Mouse (Mus musculus): ENCODE measurements around the gene Mtx3. TPM values are rescaled to one million over a fixed set of nuclear protein-coding genes. Genes with fewer than 3 reads are reported as not detected.

The Mtx3 gene
- polyA plus RNA-seq, 1 experiment: not detected

- H3K4me3 ChIP-seq (ENCODE audit: insufficient read depth, low read depth, low read length): no peak overlapping the region
- no peak for TF ChIP-seq POLR2A (IDR thresholded peaks at IDR 0.05; ENCODE audit: insufficient read depth, low read depth, low read length)
- TF ChIP-seq CTCF (IDR thresholded peaks at IDR 0.05; ENCODE audit: insufficient read depth, low read depth, low read length): no peak
- H3K4me1 ChIP-seq (ENCODE audit: control insufficient read depth, insufficient read depth, low read length): no peaks in the 10 kb centered on the region
- 70% methylated on average over 4 of the region's 4 CpGs for WGBS
- H3K27ac ChIP-seq (ENCODE audit: insufficient read depth, low read depth, low read length): no peak overlapping the region
Observed at GRCm38 (mm10) chr13:92833162-92833561, 11.4 kb upstream of the Mtx3 start.

- TF ChIP-seq CTCF (IDR thresholded peaks at IDR 0.05; ENCODE audit: insufficient read depth, low read depth, low read length) (no peak), POLR2A (IDR thresholded peaks at IDR 0.05; ENCODE audit: insufficient read depth, low read depth, low read length) (no peak)
- 83% methylated on average over 4 of the region's 4 CpGs for WGBS
- no peak overlapping the region for H3K27ac ChIP-seq (ENCODE audit: insufficient read depth, low read depth, low read length)
- no peak overlapping the region for H3K4me3 ChIP-seq (ENCODE audit: insufficient read depth, low read depth, low read length)
- H3K4me1 ChIP-seq (ENCODE audit: control insufficient read depth, insufficient read depth, low read length): no peaks in the 10 kb centered on the region
Observed at GRCm38 (mm10) chr13:92846438-92846837, 1.9 kb downstream of the Mtx3 start.

- Histone ChIP-seq H3K4me3 (ENCODE audit: insufficient read depth, low read depth, low read length) (no peak overlapping the region), H3K27ac (ENCODE audit: insufficient read depth, low read depth, low read length) (no peak overlapping the region), H3K4me1 (ENCODE audit: control insufficient read depth, insufficient read depth, low read length) (no peaks in the 10 kb centered on the region)
- WGBS: 89% methylated on average over 7 of the region's 7 CpGs
- TF ChIP-seq CTCF (IDR thresholded peaks at IDR 0.05; ENCODE audit: insufficient read depth, low read depth, low read length) (no peak), POLR2A (IDR thresholded peaks at IDR 0.05; ENCODE audit: insufficient read depth, low read depth, low read length) (no peak)
Observed at GRCm38 (mm10) chr13:92847336-92847735, 2.8 kb downstream of the Mtx3 start.

GRCm38 (mm10) chr13:92848002-92848401 lies 3.4 kb downstream of the Mtx3 start:
- H3K4me3 ChIP-seq (ENCODE audit: insufficient read depth, low read depth, low read length): no peak overlapping the region
- no peak overlapping the region for H3K27ac ChIP-seq (ENCODE audit: insufficient read depth, low read depth, low read length)
- TF ChIP-seq CTCF (IDR thresholded peaks at IDR 0.05; ENCODE audit: insufficient read depth, low read depth, low read length) (no peak), POLR2A (IDR thresholded peaks at IDR 0.05; ENCODE audit: insufficient read depth, low read depth, low read length) (no peak)
- WGBS: 81% methylated on average over 5 of the region's 5 CpGs
- H3K4me1 ChIP-seq (ENCODE audit: control insufficient read depth, insufficient read depth, low read length): peaks cover 2% of the 10 kb centered on the region

- TF ChIP-seq CTCF (IDR thresholded peaks at IDR 0.05; ENCODE audit: insufficient read depth, low read depth, low read length) (no peak), POLR2A (IDR thresholded peaks at IDR 0.05; ENCODE audit: insufficient read depth, low read depth, low read length) (no peak)
- Histone ChIP-seq H3K4me1 (ENCODE audit: control insufficient read depth, insufficient read depth, low read length) (peaks cover 6% of the 10 kb centered on the region), H3K27ac (ENCODE audit: insufficient read depth, low read depth, low read length) (no peak overlapping the region), H3K4me3 (ENCODE audit: insufficient read depth, low read depth, low read length) (no peak overlapping the region)
- 77% methylated on average over 4 of the region's 4 CpGs for WGBS
Observed at GRCm38 (mm10) chr13:92855901-92856300, 11.3 kb downstream of the Mtx3 start.

GRCm38 (mm10) chr13:92858808-92859207 lies 14.2 kb downstream of the Mtx3 start:
- TF ChIP-seq POLR2A (IDR thresholded peaks at IDR 0.05; ENCODE audit: insufficient read depth, low read depth, low read length) (no peak), CTCF (IDR thresholded peaks at IDR 0.05; ENCODE audit: insufficient read depth, low read depth, low read length) (no peak)
- 91% methylated on average over 5 of the region's 5 CpGs for WGBS
- Histone ChIP-seq H3K4me3 (ENCODE audit: insufficient read depth, low read depth, low read length) (no peak overlapping the region), H3K27ac (ENCODE audit: insufficient read depth, low read depth, low read length) (no peak overlapping the region), H3K4me1 (ENCODE audit: control insufficient read depth, insufficient read depth, low read length) (0 out of 2 replicates have a peak, but pooled peaks cover 3% of the 10 kb centered on the region)

GRCm38 (mm10) chr13:92859959-92860358 lies 15.4 kb downstream of the Mtx3 start:
- H3K4me3 ChIP-seq (ENCODE audit: insufficient read depth, low read depth, low read length): no peak overlapping the region
- no peak overlapping the region for H3K27ac ChIP-seq (ENCODE audit: insufficient read depth, low read depth, low read length)
- TF ChIP-seq POLR2A (IDR thresholded peaks at IDR 0.05; ENCODE audit: insufficient read depth, low read depth, low read length) (no peak), CTCF (IDR thresholded peaks at IDR 0.05; ENCODE audit: insufficient read depth, low read depth, low read length) (no peak)
- 0 out of 2 replicates have a peak, but pooled peaks cover 3% of the 10 kb centered on the region for H3K4me1 ChIP-seq (ENCODE audit: control insufficient read depth, insufficient read depth, low read length)
- WGBS: 86% methylated on average over 4 of the region's 4 CpGs

GRCm38 (mm10) chr13:92865358-92865757 lies 20.8 kb downstream of the Mtx3 start:
- TF ChIP-seq POLR2A (IDR thresholded peaks at IDR 0.05; ENCODE audit: insufficient read depth, low read depth, low read length): no peak
- TF ChIP-seq CTCF (IDR thresholded peaks at IDR 0.05; ENCODE audit: insufficient read depth, low read depth, low read length): no peak
- Histone ChIP-seq H3K27ac (ENCODE audit: insufficient read depth, low read depth, low read length) (no peak overlapping the region), H3K4me3 (ENCODE audit: insufficient read depth, low read depth, low read length) (no peak overlapping the region), H3K4me1 (ENCODE audit: control insufficient read depth, insufficient read depth, low read length) (no peaks in the 10 kb centered on the region)
- WGBS: 89% methylated on average over 7 of the region's 7 CpGs

- H3K27ac ChIP-seq (ENCODE audit: insufficient read depth, low read depth, low read length): no peak overlapping the region
- no peak overlapping the region for H3K4me3 ChIP-seq (ENCODE audit: insufficient read depth, low read depth, low read length)
- WGBS: 80% methylated on average over 1 of the region's 1 CpGs
- no peaks in the 10 kb centered on the region for H3K4me1 ChIP-seq (ENCODE audit: control insufficient read depth, insufficient read depth, low read length)
- no peak for TF ChIP-seq CTCF (IDR thresholded peaks at IDR 0.05; ENCODE audit: insufficient read depth, low read depth, low read length)
- TF ChIP-seq POLR2A (IDR thresholded peaks at IDR 0.05; ENCODE audit: insufficient read depth, low read depth, low read length): no peak
Observed at GRCm38 (mm10) chr13:92866680-92867079, 22.1 kb downstream of the Mtx3 start.

GRCm38 (mm10) chr13:92879514-92879913 lies 35.0 kb downstream of the Mtx3 start:
- H3K4me3 ChIP-seq (ENCODE audit: insufficient read depth, low read depth, low read length): no peak overlapping the region
- 68% methylated on average over 4 of the region's 4 CpGs for WGBS
- 0 out of 2 replicates have a peak, but pooled peaks cover 2% of the 10 kb centered on the region for H3K4me1 ChIP-seq (ENCODE audit: control insufficient read depth, insufficient read depth, low read length)
- TF ChIP-seq POLR2A (IDR thresholded peaks at IDR 0.05; ENCODE audit: insufficient read depth, low read depth, low read length) (no peak), CTCF (IDR thresholded peaks at IDR 0.05; ENCODE audit: insufficient read depth, low read depth, low read length) (no peak)
- H3K27ac ChIP-seq (ENCODE audit: insufficient read depth, low read depth, low read length): no peak overlapping the region

Measured in olfactory bulb, adult 2 months (tissue).